ENCODE assay signal across 8 mouse cellular contexts in the genomic region with DNA sequence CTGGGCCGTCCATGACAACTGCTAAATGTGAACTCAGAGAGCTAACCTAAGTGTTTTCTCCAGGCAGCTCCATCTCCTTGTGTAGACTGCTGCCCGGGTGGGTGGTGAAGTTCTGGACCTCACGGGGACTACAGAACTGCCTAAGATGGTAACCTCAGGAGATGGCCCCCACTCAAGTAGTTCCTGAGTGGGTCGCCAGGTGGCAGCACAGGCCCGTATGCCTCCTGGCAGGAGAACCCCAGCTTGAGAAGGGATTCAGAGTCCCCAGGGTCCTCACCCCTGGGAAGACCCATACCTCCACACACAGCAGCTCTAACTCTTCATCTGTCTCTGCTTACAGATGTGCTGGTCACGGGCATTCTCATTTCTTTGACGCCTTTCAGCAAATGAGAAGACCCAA. TPM values are rescaled to one million over a fixed set of nuclear protein-coding genes. Genes with fewer than 3 reads are reported as not detected.
DNase-seq lines count a peak whose midpoint lies in the region; ATAC-seq and TF ChIP-seq lines count a peak whose summit lies in the region.

No protein-coding gene starts in this region.

- H3K9ac ChIP-seq in intestine, postnatal 0 days (ENCODE audit: low read depth, low read length): no peak overlapping the region
- no peak overlapping the region for H3K9ac ChIP-seq in intestine, embryonic 16.5 days (ENCODE audit: low read depth, low read length)
- H3K9ac ChIP-seq in neural tube, embryonic 11.5 days (ENCODE audit: low read length): no peak overlapping the region

- H3K9me3 ChIP-seq in intestine, postnatal 0 days (ENCODE audit: control insufficient read depth): no peaks in the 10 kb centered on the region
- H3K9me3 ChIP-seq in intestine, embryonic 16.5 days (ENCODE audit: control insufficient read depth, low read length): no peaks in the 10 kb centered on the region
- no peaks in the 10 kb centered on the region for H3K9me3 ChIP-seq in neural tube, embryonic 11.5 days (ENCODE audit: control insufficient read depth, low read length)

- no peak overlapping the region for H3K27ac ChIP-seq in intestine, postnatal 0 days (ENCODE audit: low read depth, low read length)
- H3K27ac ChIP-seq in intestine, embryonic 16.5 days (ENCODE audit: low read length): no peak overlapping the region
- no peak overlapping the region for H3K27ac ChIP-seq in neural tube, embryonic 11.5 days (ENCODE audit: low read depth, low read length)

- no peaks in the 10 kb centered on the region for H3K27me3 ChIP-seq in intestine, postnatal 0 days (replicated peaks; ENCODE audit: control insufficient read depth, insufficient read depth, low read length)
- no peaks in the 10 kb centered on the region for H3K27me3 ChIP-seq in intestine, embryonic 16.5 days (replicated peaks; ENCODE audit: control insufficient read depth, insufficient read depth, low read length)
- H3K27me3 ChIP-seq in neural tube, embryonic 11.5 days (ENCODE audit: control insufficient read depth, insufficient read depth, low read length): no peaks in the 10 kb centered on the region

- H3K4me3 ChIP-seq in intestine, postnatal 0 days (ENCODE audit: low read depth, low read length): no peak overlapping the region
- no peak overlapping the region for H3K4me3 ChIP-seq in intestine, embryonic 16.5 days (ENCODE audit: low read length)
- no peak overlapping the region for H3K4me3 ChIP-seq in neural tube, embryonic 11.5 days (ENCODE audit: low read depth, low read length)

- peaks cover 4% of the 10 kb centered on the region for H3K4me1 ChIP-seq in intestine, postnatal 0 days (replicated peaks; ENCODE audit: control insufficient read depth, insufficient read depth, low read length)
- peaks cover 11% of the 10 kb centered on the region for H3K4me1 ChIP-seq in intestine, embryonic 16.5 days (ENCODE audit: control insufficient read depth, insufficient read depth, low read length)
- H3K4me1 ChIP-seq in neural tube, embryonic 11.5 days (ENCODE audit: control insufficient read depth, insufficient read depth, low read length): peaks cover 8% of the 10 kb centered on the region

- TF ChIP-seq CTCF in intestine, postnatal 0 days (IDR thresholded peaks at IDR 0.05; ENCODE audit: low read depth): peak; percentile 94

- intact Hi-C loops in heart, postnatal 36 days (cut with DNase I): loop anchor here (1.0 to 5.0 kb wide), 5 partner anchors 26 to 279 kb away; no protein-coding TSS in a partner anchor
- intact Hi-C loops in left cerebral cortex, postnatal 25 days (cut with DNase I): loop anchor here (2.0 to 5.0 kb wide), 3 partner anchors 119 to 481 kb away; no protein-coding TSS in a partner anchor

- 19% methylated on average over 7 of the region's 7 CpGs for WGBS in intestine, postnatal 0 days
- 13% methylated on average over 7 of the region's 7 CpGs for WGBS in intestine, embryonic 16.5 days
- WGBS in neural tube, embryonic 11.5 days: 22% methylated on average over 7 of the region's 7 CpGs

- H3K36me3 ChIP-seq in intestine, postnatal 0 days (ENCODE audit: control insufficient read depth, insufficient read depth): peaks cover 3% of the 10 kb centered on the region; the same call in 1 of the 2 replicates
- H3K36me3 ChIP-seq in intestine, embryonic 16.5 days (ENCODE audit: control insufficient read depth, insufficient read depth, low read length): no peaks in the 10 kb centered on the region
- no peaks in the 10 kb centered on the region for H3K36me3 ChIP-seq in neural tube, embryonic 11.5 days (ENCODE audit: control insufficient read depth, insufficient read depth, low read length)

- peak; percentile 82 to 84 for DNase-seq in adrenal gland, adult 18-20 months (ENCODE audit: low spot score in 2 of 2)
- peak; percentile 80 for DNase-seq in embryo, embryonic 10.5 days (ENCODE audit: low spot score)
- peak; percentile 81 to 91 for DNase-seq in heart, postnatal 36 days
- peak; percentile 74 to 75 for DNase-seq in left cerebral cortex, postnatal 25 days (ENCODE audit: low spot score in 2 of 2)
- DNase-seq in neural tube, embryonic 11.5 days (ENCODE audit: low spot score): peak; percentile 78
- peak; percentile 82 for DNase-seq in thymus, postnatal 0 days (ENCODE audit: low spot score)

- no peak overlapping the region for H3K4me2 ChIP-seq in intestine, postnatal 0 days (replicated peaks; ENCODE audit: low read depth)
- H3K4me2 ChIP-seq in intestine, embryonic 16.5 days (ENCODE audit: low read depth, low read length): no peak overlapping the region
- H3K4me2 ChIP-seq in neural tube, embryonic 11.5 days (ENCODE audit: low read depth): no peak overlapping the region

- no peak for ATAC-seq in intestine, postnatal 0 days
- ATAC-seq in intestine, embryonic 16.5 days: no peak
- no peak for ATAC-seq in neural tube, embryonic 11.5 days (ENCODE audit: insufficient read depth, low FRiP score, low TSS enrichment)

RNA-seq across cellular contexts. Expression of a gene that starts 2.0 kb away (rescaled TPM):
- 46.6 and 48.8 TPM in 2 replicates for polyA plus RNA-seq in intestine, postnatal 0 days (2015; fragmentation: Nextera tagmentation; extraction: Ambion mirVana)
- polyA plus RNA-seq in intestine, embryonic 16.5 days (2015; fragmentation: Nextera tagmentation; extraction: Ambion mirVana): 76.1 and 80.0 TPM in 2 replicates
- 10 to 100 TPM; 76.2 to 79.3 TPM for total RNA-seq in adrenal gland, adult 18-20 months (2021)
- 10 to 100 TPM; 63.0 to 63.2 TPM for total RNA-seq in heart, postnatal 36 days (2021)
- total RNA-seq in left cerebral cortex, postnatal 25 days (2021): 10 to 100 TPM; 20.7 to 22.7 TPM
- 56.2 and 58.6 TPM in 2 replicates for polyA plus RNA-seq in neural tube, embryonic 11.5 days (2014; fragmentation: Nextera tagmentation; extraction: Ambion mirVana)
- polyA plus RNA-seq in thymus, postnatal 0 days (2015; fragmentation: Nextera tagmentation; extraction: Ambion mirVana): 59.3 and 63.6 TPM in 2 replicates

RNA-seq across cellular contexts. Expression of a gene that starts 21.3 kb away (rescaled TPM):
- polyA plus RNA-seq in intestine, postnatal 0 days (2015; fragmentation: Nextera tagmentation; extraction: Ambion mirVana): 2.0 and 2.3 TPM in 2 replicates
- 1.6 TPM in 2 replicates for polyA plus RNA-seq in intestine, embryonic 16.5 days (2015; fragmentation: Nextera tagmentation; extraction: Ambion mirVana)
- total RNA-seq in adrenal gland, adult 18-20 months (2021): 10 to 100 TPM; 35.0 to 39.6 TPM
- total RNA-seq in heart, postnatal 36 days (2021): 10 to 100 TPM; 13.3 to 15.0 TPM
- 10 to 100 TPM; 25.1 to 27.1 TPM for total RNA-seq in left cerebral cortex, postnatal 25 days (2021)
- polyA plus RNA-seq in neural tube, embryonic 11.5 days (2014; fragmentation: Nextera tagmentation; extraction: Ambion mirVana): 4.0 and 4.2 TPM in 2 replicates
- polyA plus RNA-seq in thymus, postnatal 0 days (2015; fragmentation: Nextera tagmentation; extraction: Ambion mirVana): 1.7 and 1.9 TPM in 2 replicates

RNA-seq across cellular contexts. Expression of a gene that starts 21.6 kb away (rescaled TPM):
- 0.20 and 0.22 TPM in 2 replicates for polyA plus RNA-seq in intestine, postnatal 0 days (2015; fragmentation: Nextera tagmentation; extraction: Ambion mirVana)
- polyA plus RNA-seq in intestine, embryonic 16.5 days (2015; fragmentation: Nextera tagmentation; extraction: Ambion mirVana): 0.11 and 0.12 TPM in 2 replicates
- under 1 TPM; 0.17 to 0.45 TPM for total RNA-seq in adrenal gland, adult 18-20 months (2021)
- under 1 TPM; 0.19 to 0.33 TPM for total RNA-seq in heart, postnatal 36 days (2021)
- total RNA-seq in left cerebral cortex, postnatal 25 days (2021): 1 to 10 TPM; 1.0 to 1.2 TPM
- polyA plus RNA-seq in neural tube, embryonic 11.5 days (2014; fragmentation: Nextera tagmentation; extraction: Ambion mirVana): 3.4 and 3.8 TPM in 2 replicates
- 0.22 and 0.25 TPM in 2 replicates for polyA plus RNA-seq in thymus, postnatal 0 days (2015; fragmentation: Nextera tagmentation; extraction: Ambion mirVana)
